Mouse (Mus musculus) adrenal gland, postnatal 10 days (tissue): ENCODE results near the gene Hist1h2bk. TPM values are rescaled to one million over a fixed set of nuclear protein-coding genes. Genes with fewer than 3 reads are reported as not detected.

ENCODE experiments used
- DNase-seq: peaks from one replicate; pipeline ENCODE4 v3.0.0; 2021; ENCODE audit warnings: mixed read lengths
- long read RNA-seq, 2 experiments: library from polyadenylated mRNA; stranded (forward); transcript quantifications; one replicate each; pipeline ENCODE4 v2.0.0; 2021
- total RNA-seq, 2 experiments: library from RNA; stranded (reverse); gene quantifications; 2 replicates each; pipeline ENCODE4 v1.2.3; 2021

Gene Hist1h2bk
- total RNA-seq = 100 to 1,000 TPM; 299 to 338 TPM
- long read RNA-seq, experiment 1, partial matches to known transcripts = 0 of 2 reads
- long read RNA-seq, experiment 1, other reads (novel, unspliced or antisense) = 0 of 2 reads
- long read RNA-seq, experiment 2, partial matches to known transcripts = 0 of 1 reads
- long read RNA-seq, experiment 2, other reads (novel, unspliced or antisense) = 0 of 1 reads

DNA sequence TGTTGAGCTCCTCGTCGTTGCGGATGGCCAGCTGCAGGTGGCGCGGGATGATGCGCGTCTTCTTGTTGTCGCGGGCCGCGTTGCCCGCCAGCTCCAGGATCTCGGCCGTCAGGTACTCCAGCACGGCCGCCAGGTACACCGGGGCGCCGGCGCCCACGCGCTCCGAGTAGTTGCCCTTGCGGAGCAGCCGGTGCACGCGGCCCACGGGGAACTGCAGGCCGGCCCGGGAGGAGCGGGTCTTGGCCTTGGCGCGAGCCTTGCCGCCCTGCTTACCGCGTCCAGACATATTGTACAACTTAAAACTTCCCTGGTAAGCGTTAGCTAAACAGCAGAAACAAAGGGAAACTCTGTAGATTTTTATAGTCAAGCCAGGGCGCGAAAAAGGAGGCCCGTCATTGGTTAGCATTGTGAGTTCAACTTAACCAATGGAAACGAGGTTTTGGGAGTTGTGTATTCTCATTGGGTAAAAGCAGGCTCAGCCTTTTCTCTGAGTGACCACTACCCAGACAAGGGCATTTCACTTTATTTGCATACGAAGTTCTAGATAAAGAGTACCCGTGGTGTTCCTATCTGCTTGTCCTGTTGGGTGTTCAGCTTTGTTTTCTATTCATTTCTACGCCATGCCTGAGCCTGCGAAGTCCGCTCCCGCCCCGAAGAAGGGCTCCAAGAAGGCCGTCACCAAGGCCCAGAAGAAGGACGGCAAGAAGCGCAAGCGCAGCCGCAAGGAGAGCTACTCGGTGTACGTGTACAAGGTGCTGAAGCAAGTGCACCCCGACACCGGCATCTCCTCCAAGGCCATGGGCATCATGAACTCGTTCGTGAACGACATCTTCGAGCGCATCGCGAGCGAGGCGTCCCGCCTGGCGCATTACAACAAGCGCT lies at the start of gene Hist1h2bk, which contains the start of gene Hist1h2ah:
Hist1h2bk (plus strand) TSS at position 604 of the 882 bp plus-strand sequence.
Hist1h2ah (minus strand) TSS at position 302 of the 882 bp plus-strand sequence.
- DNase-seq = peak; percentile 84

DNA sequence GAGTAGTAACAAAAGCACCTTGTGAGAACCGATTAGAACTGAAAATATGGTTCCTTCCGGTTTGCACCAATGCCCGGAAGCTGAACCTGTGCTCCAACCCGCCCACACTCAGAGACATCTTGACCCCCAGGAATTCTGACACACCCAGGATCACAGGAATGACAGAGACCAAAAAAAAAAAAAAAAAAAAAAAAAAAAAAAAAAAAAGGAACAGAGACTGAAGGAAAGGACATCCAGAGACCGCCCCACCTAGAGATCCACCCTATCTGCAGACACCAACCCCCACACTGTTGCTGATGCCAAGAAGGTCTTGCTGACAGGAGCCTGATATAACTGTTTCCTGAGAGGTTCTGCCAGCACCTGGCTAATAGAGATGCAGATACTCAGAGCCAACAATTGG lies 43.1 kb upstream of the Hist1h2bk start:
- no peak for DNase-seq

DNA sequence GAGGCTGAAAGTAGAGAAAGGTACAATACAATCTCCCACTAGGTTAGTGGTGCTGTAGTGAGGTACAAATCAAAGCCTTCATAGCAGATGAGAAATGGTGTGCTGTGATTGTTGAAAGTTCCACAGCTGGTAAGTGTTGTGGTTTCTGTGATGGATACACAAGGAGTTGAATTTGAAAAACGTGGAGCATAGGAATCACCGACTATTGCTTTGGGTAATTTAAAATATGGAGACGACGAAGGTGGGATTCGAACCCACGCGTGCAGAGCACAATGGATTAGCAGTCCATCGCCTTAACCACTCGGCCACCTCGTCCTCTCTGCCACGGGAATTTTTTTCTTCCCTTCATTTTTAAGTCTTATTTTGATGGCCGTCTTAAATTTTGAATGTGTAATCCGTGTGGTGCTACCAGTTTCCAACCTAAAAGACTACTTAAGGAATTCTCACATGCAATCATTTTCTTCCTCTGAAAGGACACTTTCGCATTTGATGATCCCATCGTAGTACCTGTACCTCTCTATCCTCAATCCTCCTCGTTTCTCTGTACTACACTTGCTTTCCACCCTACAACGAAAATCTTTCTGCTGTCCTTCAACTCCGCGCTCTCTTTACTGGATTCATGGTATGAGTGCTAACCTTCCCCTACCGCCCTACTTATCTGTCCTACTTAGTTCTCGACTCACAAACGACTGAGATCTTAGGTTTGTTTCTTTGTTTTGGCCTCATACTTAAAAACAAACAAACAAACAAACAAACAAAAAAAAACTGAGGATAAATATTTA lies 41.5 kb upstream of the Hist1h2bk start:
- no peak for DNase-seq

DNA sequence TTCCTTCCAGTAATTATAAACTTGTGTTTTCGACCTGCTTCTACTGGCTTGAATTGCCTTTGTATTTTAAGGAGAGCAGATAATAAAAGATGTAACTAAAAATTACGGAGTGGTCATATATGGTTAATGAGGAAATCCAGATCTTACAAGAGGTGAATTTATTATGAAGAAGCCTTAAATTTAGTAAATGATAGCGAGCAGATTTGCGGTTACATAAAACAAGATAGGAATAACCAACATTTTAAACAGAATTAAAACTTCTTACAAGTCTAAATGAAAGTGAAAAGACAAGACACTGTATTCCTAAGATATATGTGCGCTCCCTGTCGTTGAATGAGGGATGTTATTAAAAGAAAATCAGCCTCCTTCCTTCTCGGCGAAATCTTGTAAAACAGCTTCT lies 40.8 kb upstream of the Hist1h2bk start:
- DNase-seq = no peak

DNA sequence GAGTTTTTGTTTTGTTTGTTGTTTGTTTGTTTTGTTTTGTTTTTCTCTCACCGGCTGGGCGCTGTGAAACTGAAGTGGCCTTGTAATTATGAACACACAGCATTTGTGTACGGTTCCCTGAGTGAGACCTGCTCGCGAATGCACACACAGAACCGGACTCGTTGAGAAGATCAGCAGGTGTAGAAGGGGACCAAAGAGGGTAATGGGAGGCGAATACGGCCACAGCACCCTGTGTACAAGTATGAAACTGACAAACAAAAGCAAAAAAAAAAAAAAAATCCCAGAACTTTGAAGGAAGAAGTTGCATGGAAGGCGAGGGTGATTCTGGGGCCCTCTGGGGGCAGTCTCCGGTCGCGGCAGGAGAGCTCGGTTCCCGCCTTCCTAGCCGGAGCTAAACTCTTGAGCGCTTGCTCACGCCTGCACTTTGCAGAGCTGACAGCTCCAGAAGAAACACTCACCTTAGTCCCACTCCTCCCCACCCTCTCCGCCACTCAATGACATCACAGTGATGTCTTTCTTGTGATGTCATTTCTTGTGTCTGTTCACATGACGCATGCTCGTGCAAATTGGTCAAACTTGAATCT lies 40.2 kb upstream of the Hist1h2bk start:
- peak; percentile 21 for DNase-seq

DNA sequence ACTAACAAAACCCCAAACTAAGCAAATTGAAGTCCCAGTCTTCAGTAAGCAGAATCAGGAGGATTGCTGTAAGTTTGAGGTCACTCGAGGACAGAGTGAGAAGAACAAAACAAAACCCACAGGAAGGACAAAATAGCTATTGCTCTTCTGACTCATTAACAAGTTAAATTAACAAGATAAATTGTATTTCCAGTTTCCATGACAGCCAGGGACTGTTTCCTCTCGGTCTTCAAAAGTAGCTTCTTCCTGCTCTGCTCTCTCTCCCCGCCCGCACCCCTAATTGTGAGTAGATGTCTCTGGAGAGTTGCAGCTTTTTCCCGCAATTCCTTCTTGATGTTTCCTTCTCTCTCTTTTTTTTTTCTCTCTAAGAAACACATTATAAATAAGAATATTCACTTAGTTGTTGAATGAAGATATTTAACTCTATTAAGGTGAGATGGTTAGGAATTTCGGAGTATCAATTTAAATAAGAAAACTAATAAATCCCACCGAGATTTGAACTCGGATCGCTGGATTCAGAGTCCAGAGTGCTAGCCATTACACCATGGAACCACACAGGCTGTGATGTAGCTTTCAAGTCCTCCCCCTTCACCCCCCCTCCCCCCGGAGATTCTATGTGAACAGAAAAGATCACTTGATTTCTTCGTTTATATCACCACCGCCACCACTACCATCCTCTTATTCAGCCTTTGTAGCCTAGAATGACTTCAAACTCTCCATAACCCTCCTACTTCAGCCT lies 39.4 kb upstream of the Hist1h2bk start:
- no peak for DNase-seq

DNA sequence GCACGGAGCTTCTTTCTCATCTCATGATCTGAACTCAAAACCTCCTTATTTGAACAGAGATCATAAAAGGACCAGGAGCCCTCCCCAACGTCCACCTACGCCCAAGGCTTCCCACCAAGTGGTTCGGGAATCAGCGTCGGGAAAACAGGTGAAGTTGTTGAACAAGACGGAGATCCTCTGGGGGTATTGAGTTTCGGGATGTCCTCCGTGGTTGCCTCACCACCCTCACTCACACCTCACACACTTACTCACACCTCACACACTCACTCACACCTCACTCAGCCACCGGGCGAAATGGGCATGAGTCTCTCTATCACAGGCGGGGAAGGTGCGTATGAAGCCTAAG lies 38.9 kb upstream of the Hist1h2bk start:
- no peak for DNase-seq

DNA sequence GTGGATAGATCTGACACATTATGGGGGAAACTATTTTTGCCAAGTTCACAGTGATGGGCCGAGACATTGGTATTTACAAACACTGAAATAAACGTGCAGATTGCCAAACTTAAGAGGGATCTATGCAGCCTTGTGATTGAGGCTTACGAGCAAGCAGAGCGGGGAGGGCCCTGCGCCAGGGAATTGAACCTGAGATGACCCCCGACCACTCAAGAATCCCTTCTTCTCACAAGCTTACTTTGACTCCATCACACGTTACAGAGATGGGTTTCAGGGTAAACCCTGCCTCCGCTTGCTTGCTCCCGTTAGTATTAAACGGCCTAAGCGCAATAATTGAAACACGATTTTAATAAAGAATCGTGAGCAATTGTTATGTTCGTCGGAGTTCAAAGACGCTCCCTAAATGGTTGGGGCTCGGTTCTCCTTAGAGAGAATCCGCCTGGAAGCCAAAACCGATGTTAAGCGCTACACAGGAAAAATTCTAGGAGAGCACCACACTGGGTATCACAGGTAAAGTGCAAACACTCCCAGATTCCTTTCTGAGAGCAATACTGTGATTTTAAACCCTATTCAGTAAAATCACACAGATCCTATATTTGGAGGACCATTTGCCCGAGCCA lies 38.4 kb upstream of the Hist1h2bk start:
- DNase-seq = no peak

DNA sequence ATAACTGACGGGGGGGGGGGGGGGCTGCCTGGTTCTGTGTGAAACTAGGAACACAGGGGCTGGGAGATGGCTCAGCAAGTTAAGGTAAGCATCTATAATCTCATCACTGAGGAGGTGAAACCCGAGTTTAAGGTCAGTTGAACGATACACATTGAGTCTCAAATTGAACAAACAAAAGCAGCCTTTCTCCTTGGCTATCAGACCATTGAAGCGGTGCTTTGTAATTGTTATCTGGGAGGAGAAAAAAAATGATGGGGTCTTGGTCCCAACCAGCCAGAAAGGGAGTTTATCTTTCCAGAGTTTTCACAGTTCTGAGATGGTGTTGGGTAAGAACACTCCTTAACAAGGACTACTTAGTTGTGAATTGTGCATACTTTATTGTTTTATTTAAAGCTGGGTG lies 37.8 kb upstream of the Hist1h2bk start:
- no peak for DNase-seq

DNA sequence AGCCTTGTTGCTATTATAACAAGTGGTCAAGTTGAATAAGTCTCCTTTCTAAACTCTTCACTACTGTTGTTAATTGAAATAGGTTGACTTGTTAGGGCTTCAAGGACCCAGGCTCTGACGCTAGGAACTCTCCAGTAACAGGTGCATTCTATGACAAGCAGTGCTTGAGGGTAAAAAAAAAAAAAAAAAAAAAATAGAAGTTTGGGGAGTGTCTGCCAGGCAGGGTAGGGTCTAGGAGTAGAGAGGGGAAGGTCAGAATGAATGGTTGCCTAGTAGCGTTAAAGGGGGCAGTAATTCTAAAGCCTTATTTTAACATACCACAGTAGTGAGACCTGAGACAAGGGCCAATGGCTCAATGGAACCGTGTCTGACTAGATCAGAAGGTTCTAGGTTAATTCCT lies 37.3 kb upstream of the Hist1h2bk start:
- DNase-seq = no peak

DNA sequence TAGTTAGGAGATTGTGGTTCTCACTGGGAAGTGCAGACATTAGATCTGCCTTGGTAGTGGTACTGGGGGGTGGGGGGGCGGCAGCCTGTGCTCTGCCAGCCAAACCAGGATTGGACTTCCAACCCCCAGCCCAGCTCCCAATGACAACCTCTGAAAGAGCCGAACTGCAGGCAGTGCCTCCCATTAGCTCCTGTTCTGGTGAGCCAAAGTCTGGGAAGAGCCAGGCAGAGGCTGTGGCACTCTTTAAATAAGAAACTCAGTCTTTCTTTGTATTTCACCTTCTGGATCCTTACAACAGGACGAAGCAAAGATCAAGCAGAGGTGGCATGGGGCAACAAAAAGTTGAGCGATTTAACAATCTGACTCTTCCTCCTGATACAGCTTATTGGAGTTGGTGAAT lies 36.5 kb upstream of the Hist1h2bk start:
- no peak for DNase-seq

DNA sequence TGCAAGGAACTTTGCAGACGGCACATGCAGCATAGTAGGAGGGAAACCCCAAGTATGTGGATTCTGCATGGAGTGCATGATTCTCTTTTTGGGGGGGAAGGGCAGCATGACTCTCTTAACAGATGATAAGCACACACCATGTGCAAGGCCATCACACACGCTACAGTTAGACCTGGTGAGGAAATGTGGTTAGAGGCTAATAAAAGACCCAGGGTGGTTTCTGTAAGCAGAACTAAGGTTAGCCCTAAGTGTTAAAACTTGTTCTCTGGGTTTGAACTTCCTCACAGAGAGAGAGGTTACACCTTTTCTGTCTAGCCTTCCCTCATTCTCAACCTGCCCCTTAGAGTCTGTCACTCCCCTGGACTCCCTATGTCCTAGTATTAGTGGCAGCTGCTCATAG lies 34.3 kb upstream of the Hist1h2bk start:
- no peak for DNase-seq

DNA sequence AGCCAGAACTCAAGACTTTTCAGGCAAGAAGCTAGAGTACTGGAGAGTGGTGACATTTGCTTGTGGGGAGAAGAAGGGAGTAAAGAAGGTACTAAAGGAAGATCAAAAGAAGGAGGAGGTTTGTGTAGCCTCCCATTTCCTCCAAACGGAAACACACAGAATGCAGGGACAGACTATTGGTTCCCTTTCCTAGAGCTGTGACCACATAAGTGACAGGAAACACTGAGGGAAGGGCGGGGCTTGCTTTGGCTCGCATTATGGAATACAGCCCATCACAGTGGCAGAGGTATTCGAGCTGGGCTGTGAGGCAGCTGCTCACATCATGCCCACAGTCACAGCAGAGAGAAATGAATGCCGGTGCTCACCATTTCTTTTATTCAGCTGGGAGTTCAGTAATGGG lies 33.8 kb upstream of the Hist1h2bk start:
- DNase-seq = no peak

DNA sequence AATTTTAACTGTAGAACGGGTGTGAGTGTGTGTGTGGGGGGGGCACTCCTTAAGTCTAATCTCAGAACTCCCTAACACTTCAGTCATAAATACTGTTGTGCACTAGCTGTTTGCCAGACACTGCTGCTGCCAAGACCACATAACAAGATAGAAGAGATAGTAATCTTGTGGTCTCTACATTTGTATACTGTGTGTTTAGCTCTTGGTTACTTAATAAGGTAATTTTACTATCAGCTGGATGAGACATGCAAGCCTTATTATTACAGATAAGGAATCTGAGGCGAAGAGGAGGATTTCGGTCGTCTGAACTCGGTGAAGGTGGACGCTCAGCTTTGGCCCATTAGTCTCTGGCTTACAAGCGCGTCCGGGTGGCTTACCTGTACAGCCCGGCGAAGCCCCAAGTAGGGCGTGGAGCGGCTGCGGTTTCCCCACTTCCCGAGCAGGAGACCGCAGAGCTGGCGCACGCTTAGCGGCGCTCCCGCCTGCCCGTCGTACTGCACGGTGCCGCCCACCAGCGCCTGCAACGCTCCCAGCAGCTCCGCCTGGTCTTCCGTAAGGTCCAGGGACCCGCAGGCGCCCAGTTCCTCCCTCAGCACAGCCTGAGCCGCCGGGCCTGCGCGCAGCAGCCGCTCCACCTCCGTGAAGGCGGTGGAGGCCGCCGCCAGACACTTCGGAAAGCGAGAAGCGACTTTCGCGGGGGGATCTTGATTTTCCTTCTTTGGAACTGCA lies 29.9 kb upstream of the Hist1h2bk start:
- DNase-seq = peak; percentile 53

DNA sequence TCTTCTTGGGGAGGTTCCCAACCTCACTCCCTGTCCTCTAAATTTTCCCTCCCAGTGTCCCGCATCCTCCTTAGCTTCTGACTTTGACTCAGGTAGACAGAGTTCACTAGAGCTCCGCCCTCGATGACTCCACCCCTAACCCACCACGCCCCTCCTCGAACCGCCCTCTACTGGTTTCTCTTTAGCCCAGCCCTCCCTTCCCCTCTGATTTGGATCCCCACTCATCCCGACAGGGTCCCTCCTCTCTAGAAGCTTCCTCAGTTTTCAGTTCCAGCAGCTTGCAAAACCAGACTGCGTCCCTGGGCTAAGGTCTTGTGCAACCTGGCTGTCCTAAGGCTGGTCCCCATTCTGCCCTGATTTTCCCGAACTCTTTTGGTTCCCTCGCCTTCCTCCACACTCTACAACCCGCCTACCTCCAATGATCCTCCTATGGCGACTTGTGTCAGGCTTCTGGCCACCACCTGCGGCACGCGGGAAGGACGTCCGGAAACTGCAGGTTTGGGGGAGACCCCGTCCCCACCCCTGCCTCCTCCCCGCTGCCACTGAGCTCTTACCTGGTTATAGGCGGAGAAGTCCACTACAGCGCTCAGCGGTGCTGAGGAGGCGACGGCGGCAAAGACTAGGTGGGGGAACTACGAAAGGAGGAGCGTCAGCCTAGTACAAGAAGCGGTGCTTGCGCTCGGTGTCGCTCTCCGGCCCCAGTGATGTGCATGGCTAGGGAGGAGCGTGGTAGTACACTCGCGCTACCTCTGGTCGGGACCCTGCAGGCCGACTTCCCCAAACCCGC lies 29.1 kb upstream of the Hist1h2bk start:
- peak; percentile 56 for DNase-seq

DNA sequence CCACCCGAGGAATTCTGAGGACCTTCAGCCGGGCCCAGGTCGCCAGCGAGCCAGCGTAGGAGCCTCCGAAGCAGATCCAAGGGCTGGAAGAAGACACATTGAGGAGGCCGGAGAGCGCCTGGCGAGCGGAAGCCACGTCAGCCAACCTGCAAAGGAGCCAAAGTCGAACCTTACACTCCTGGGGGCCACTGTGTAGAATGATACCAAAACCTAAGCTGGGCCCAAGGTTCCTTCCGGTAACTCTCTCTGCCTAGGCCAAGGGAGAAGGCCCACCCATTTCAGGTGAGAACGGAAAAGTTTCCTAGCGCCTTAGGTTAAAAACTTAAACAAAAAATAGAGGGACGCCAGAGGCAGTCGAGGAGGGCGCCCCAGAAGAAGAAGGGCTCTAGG lies 28.6 kb upstream of the Hist1h2bk start:
- DNase-seq = no peak

DNA sequence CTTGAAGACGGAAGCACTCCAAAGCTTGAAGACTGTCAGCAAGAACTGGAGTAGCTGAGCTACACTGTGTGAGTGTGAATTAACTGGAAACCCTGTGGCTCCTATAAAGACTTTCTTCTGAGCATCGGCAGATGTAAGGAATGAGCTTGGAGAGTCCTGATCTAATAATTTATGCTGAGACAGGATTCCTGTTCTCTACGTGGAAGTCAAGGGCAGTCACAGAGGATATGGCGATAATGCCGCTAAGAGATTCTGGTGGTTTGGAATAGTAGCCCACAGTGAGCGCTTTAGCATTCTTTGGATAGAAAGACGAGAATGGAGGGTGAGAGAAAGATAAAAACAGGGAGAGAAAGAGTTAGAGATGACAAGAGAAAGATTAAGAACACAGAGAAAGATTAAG lies 27.8 kb upstream of the Hist1h2bk start:
- DNase-seq = no peak

DNA sequence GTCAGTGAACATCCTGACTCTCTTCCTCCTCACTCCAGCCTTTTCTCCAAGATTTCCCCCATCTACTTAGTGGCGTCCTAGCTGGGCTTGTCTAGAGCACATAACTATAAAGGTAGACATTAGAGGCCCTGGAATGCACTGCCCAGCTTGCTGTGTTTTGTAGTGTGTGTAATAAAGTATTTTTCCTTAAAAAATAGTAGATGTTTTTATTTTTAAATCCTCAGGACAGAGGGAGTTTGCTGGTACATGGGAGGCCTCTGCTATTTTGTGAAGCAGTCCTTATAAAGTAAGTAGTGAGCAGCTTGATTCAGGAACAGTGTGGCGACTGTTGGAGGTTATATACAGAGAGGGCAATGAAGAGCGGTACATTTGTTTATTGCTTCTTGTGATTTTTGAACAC lies 27.0 kb upstream of the Hist1h2bk start:
- DNase-seq = no peak

DNA sequence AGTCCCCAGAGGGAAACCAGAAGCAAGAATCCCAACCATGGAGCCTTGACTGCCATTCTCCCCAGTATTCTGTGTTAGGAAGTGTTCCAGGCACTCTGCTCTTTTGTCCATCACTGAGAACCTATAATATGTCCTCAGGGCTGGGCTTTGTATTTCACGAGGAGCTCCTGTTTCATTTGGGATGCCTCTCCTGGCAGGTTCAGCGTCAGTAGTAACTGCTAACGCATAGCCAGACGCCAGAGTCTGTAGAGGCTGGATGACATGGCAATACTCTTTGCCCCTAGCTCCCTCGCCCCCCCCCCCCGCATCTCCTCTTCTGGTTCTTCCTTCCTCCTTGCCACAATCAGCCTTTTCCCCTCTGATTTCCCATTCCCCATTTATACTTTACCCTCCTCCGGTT lies 26.0 kb upstream of the Hist1h2bk start, which contains the start of gene Prss16:
Prss16 (minus strand) TSS at position 101 of the 400 bp plus-strand sequence.
- no peak for DNase-seq

DNA sequence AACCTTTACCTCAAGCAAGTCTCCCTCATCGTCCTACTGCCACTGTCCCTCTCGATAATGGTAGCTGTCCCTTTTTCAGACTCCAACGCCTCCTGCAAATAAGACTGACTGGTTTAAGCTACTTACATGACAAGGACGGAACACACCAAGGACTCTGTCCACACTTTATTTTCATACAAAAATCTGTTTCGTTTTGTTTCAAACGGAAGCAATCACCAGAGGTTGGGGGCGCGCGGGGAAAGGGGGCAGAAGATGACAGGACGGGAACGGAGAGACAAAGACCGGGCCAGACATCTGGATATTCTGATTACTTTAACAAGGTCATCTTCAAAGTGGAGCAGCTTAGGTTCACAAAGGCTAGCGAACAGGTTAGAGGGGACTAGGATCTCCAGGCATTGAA lies 22.0 kb upstream of the Hist1h2bk start:
- DNase-seq = no peak
